Mouse (Mus musculus) liver (tissue): ENCODE measurements at regions not wholly inside any gene's neighbourhood (a gene's known extent, or its start where the extent isn't known, plus 50 kb on each side); places are given as distances from the start of the nearest gene placed in this dataset.

Source experiments
- DNase-seq: peaks from one replicate; pipeline ENCODE4 v3.0.0-alpha.2; 2020; ENCODE audit warnings: mixed read lengths

- peak; percentile 12 for DNase-seq
These were observed 288.3 kb downstream of the Zfp706 start for GRCm38 (mm10) chr15:36719241-36719640.

GRCm38 (mm10) chr15:36717835-36718234 lies 289.7 kb downstream of the Zfp706 start:
- no peak for DNase-seq

- DNase-seq = no peak
These were observed 290.9 kb downstream of the Zfp706 start for GRCm38 (mm10) chr15:36716686-36717038.

DNA sequence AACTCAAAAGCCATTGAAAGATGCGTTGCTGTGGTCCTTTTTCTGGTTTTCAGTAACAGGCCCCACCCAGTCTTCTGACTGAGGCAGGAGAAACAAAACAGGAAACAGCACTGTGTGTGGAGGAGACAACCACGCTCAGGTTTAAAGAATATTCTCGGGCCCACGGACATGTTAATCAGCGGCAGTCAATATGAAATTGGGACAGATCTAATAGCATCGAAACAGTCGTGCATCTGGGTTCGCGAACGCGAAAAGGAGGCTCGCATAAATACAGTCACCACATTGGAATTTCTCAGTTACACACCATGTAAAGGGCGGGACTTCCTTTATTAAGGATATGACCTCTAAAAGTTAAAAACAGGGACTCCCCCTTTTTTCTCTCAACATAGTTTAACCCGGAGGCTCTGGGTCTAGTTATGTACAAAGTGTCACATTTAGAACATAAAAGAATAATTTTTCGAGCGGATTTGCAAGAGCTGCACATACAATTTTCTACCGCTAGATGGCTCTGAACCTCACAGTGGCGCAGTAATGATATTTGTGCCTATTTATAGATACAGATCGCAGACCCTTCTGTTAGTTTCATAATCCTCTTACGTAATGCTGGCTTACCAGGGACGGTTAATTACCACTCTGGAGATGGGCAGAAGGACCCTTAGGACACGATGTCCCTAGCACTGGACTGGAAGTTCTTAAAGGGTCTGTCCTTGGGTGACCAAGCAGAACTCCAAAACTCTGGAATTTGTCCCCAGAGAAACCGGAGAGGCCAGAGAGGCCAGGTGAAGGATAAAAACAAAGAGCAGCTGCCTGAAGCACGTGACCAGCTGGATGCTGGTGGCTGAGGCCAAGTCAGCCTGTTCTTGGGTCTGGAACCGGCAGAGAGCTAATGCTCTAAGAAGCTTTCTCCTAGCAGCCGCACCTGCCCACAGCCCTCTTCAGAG lies 291.6 kb downstream of the Zfp706 start:
- peak; percentile 52 for DNase-seq

DNA sequence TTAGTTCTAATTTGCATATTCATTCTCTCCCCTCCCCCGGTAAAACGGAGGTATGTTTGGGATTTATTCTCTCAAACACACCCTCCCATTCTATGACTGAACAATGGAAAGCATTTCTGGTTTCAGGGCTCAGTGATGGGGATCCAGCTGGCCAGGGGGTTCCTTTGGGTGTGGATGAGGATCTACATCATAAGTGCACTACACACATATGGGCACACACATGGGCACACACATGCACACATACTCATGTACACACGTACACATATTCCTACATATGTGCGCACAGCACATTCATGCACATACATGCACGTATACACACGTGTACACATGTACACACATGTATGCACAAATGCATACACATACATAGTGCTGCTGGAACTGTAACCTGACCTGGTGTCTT lies 292.4 kb downstream of the Zfp706 start:
- DNase-seq = no peak

GRCm38 (mm10) chr15:36709788-36710187 lies 297.8 kb downstream of the Zfp706 start:
- peak; percentile 37 for DNase-seq

DNA sequence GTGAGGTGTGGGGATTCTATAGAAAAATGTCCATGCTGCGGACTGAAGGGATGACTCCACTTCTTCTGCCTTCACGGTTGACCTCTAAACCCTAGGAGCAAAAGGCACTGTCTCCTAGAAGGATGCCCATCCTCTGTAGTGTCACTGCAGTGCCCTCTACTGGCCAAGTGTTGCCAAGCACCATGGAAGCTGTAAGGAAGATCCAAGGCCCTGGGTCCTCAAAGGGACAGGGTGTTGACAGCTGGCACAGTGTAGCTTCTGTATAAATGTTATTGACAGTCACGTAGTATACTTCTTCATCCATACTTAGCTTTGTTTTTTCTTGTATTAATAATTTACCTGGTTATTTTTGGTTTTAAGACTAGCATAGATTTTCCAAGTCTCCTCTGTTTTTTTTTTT lies 299.1 kb downstream of the Zfp706 start:
- peak; percentile 89 for DNase-seq

- DNase-seq = peak; percentile 74
These were observed 301.6 kb downstream of the Zfp706 start for GRCm38 (mm10) chr15:36705990-36706389.

GRCm38 (mm10) chr15:36705391-36705790 lies 302.2 kb downstream of the Zfp706 start:
- no peak for DNase-seq

GRCm38 (mm10) chr15:36701846-36702245 lies 305.7 kb downstream of the Zfp706 start:
- DNase-seq = peak; percentile 42

- no peak for DNase-seq
These were observed 307.4 kb downstream of the Zfp706 start for GRCm38 (mm10) chr15:36700196-36700595.

DNA sequence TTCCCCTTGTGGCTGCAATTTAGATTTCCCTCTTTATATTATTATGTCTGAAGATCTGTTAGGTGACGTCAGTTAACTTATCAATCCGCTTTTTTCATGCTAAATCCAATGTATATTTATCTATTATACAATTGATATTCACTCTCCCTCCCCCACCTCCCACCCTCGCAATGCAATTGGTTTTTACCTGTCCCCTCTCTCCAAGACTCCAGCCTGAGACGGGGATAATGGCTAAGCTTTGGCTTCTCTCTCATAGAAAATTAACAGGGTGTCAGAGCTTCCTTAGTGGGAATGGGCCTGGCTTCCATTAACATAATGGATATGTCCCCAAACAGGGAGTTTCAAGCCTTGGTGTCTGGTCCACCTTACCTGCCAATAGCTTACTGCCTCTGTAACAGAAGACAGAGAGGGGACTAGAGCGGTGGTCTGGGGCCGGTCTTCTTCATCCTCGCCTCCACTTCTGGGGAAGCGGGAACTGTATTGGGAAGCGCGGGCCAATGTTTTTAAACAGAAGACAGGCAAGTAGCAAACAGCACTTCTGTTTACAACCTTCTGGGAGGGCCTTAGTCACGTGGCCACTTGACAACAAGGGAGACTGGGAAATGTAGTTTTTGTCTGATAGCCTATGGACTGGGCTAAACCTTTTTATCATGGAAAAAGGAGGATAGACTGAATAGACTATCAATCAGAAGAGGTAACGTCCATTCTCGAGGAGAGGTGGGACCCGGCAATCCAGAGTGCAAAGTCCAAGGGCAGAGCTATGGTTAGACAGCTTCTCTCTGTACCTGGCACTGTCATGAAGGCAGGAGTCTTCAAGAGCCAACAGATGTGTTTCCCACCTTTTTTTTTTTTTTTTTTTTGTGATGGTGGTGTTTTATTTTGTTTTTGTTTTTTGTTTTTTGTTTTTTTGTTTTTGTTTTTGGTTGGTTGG lies 312.1 kb downstream of the Zfp706 start:
- peak; percentile 45 for DNase-seq

GRCm38 (mm10) chr15:36691002-36691652 lies 316.4 kb downstream of the Zfp706 start:
- no peak for DNase-seq

DNA sequence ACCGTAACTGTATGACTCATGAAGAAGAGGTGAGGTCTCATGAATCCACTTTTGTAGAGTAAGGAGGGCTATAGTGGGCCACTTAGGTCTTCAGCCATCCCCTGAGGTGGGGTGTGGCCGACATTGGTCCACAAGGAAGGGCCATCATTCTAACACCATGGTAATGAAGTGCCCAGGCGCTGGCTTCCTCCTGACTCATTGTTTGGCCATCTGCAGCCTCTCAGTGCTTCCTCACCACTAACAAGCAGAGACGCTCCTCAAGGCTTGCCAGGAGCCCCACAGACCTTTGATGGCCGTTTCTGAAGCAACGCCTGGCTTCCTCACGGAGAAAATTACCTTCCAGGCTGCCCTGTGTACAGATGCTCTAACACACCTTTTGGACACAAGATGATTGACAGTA lies 317.7 kb downstream of the Zfp706 start:
- DNase-seq = no peak

- DNase-seq = no peak
These were observed 318.3 kb downstream of the Zfp706 start for GRCm38 (mm10) chr15:36689301-36689700.

DNA sequence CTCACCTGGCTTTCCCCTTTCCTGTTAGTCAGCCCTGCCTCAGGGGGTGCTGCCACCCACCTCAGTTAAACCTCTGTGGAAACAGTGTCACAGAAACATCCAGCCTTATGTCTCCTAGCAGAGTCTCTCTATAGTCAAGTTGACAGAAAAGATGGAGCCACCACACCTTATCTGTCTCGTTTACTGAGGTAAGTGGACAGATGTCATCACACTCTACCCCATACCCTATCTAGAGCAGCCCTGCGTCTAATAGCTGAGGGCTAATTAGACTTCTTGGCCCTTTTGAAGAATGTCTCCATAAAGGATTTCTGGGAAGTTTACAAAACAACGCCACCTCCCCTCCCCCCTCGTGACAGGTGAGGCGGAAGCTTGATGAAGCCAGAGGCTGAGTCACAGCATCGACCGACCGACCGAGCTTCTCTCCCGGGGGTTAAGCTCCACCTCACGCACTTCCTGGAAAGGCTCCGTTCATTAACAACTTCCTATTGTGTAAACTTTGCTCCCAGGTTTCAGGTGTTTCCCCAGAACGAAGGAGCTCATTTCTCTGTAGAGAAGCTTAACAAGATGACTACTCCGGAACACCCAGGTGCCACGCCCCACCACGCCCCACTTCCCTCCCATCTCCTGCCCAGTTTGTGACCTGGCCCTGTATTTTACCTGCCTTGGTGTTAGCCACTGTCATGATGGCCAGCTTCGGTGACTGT lies 319.4 kb downstream of the Zfp706 start:
- DNase-seq = peak; percentile 83

DNA sequence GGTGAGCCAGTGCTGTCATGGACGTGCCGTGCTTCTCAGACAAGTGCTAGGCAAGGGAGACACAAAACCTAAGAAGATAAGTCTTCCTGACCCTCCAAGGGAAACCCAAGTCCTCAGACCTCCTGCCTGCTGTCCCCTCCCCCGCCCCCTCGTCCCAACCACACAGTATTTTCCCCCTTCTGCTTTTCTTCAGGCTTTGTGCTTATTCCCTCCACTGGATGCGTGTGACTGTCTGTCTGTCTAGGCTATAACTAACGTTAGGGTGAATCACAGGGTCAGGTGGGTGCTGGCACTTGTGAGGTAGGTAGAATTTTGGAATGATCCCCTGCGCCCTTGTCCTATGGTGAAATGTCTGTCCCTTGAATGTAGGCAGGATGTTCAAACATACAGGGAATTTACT lies 322.9 kb downstream of the Zfp706 start:
- no peak for DNase-seq

DNA sequence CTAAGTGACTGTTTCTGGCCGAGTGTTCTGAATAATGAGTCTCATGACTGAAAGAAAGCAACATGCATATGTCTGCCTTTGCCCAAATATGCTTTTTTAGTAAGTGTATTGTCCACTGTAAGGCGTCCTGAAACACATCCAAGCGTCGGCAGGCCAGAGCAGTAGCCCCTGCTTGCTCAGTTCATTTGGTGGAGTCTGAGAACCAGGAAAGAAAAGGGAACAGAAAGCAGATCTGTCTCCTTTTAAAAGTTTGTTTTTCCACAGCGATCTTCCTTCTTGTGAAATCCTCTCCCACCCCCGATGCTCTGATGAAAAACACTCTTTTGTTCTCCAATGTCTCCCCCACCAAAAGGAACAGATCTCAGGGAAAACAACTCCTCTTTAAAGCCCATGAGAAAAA lies 324.7 kb downstream of the Zfp706 start:
- no peak for DNase-seq

DNA sequence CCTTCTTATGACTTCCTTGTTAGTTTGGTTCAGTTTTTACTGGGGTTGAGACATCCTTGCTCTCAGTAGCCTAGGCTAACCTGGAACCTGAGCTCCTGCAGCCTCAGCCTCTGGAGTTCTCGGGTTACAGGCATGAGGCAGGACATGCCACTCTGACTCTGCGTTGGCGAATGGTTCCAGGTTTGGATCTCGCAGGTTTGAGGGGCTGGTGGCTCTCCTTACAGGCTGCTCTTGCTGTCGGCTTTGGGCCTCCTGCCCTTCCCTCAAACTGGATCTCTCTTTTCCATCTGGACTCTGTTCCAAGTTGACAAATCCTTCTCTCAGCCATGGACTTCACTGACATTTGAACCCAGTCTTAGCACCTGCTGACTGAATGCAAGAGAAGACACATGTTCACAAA lies 325.4 kb downstream of the Zfp706 start:
- DNase-seq = no peak

GRCm38 (mm10) chr15:36680361-36681140 lies 327.0 kb downstream of the Zfp706 start:
- DNase-seq = no peak

DNA sequence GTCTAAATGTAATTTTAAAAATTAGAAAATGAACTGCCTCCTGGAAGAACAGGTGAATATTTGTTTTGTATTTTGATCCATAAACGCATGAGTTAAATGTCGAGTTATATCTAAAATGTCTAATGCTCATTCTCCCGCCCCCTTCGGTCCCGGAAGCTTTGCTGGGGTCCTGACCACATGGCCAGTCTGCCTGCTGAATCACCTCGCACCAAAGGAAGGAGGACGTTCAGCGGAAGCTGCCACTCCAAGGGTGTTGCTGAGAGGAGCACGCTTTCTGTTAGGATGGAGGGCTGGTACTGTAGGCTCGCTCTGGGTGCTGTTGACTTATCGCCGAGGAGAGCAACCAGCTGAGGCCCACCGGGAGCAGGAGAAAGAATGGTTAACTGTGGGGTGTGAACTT lies 328.0 kb downstream of the Zfp706 start:
- no peak for DNase-seq

DNA sequence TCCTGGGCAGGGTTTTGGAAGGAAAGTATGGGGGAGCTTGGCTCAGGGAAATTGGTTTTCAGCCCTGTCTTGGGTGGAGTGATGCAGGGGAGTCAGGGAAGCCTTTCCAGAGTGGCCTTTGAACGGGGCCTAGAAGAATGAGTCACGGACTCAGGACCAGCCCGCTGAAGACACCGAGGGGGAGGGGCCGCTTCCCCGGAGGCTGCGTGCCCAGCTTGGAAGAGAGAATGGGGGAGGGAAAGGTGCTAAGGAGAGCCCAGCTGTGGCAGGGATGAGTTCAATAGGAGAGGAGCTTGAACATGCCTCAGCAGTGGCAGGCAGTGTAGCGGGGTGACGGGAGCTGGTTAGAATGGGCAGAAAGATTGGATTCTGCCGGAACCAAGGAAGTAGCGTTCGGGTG lies 337.8 kb downstream of the Zfp706 start:
- DNase-seq = no peak
